Mouse (Mus musculus) CH12F3 (cell line): ENCODE measurements at regions not wholly inside any gene's neighbourhood (a gene's known extent, or its start where the extent isn't known, plus 50 kb on each side); places are given as distances from the start of the nearest gene placed in this dataset.

Experiments used
- in situ Hi-C: fragments of 300-500 bp; cut with MboI; formaldehyde crosslinking; loops from 2 replicates; pipeline ENCODE4 v1.14.3; 2020; ENCODE audit warnings: low sequenced_read_pairs

DNA sequence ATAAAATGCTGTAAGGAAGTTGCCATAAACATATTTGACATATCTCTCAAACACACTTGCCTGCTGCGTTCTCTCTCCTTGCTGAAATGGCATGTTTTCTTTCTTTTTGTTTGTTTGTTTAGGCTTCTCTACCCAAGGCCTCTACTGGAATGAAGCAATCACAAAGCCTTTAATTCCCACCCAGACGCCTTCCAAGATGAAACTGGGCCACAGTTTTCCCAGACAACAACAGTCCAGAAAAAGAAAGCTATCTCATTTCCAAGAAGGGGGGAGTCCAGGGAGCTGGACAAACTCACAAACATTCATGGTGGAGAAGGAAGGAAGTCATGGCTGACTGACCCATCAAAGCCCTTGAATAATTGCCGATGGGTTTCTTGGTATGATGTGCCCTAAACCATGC is 234.1 kb downstream of the Gm45692 start:
- in situ Hi-C loops = no loop called here

DNA sequence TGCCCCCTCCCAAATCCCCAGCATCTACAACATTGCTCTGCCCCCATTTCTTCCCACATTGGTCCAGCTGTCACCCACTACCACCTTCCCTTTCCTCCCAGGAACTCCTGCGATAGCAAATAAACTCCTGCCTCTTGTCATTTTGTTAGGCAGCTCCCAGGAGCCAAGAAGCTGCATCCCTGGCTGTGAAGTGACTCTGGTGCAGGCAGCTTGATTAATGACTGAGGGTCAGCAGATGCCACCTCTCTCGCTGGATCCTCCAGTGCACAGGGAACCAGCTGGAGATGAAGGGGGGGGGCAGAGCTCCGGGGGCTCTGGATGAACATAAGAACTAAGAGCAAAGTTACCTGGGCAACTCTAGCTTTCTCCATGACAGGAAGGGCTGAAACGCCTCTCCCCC is 235.2 kb downstream of the Gm45692 start:
- in situ Hi-C loops = no loop called here

DNA sequence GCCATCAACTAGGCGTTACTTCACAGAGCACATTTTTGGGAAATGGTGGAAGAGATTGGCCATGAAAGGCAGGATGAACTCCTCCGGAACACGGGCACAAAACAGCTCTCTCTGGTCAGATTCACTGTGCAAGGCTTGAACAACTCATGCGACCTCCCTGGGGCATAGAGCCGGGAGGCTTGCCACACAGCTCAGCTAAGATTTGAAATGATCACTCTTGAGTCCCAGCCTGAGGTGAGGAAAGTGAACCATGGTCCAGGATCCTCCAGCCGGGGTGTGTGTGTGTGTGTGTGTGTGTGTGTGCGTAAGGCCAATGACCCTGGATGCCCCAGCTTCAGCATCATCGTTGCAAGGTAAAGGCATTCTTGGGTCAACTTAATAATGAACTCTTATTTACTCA is 237.5 kb downstream of the Gm45692 start:
- in situ Hi-C loops = no loop called here

DNA sequence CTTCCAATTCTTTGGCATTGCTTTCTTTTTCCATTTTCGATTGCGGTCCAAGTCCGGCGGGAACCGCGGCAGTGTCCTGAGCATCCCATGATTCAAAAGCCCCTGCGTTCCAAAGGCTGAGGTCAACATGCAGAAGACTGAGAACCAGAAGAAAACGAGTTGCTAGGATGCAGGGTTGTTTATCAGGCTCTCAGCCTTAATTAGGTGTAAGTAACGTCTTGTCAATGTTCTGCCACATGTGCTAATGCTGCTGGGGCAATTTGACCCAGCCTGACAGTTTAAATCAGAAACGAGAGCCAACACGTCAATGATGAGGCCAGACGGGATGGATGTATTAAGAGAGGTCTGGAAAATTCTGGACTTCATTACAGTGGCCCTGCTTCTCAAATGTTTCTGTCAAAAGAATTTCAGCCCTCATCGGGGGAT is 239.4 kb downstream of the Gm45692 start:
- in situ Hi-C loops = no loop called here

DNA sequence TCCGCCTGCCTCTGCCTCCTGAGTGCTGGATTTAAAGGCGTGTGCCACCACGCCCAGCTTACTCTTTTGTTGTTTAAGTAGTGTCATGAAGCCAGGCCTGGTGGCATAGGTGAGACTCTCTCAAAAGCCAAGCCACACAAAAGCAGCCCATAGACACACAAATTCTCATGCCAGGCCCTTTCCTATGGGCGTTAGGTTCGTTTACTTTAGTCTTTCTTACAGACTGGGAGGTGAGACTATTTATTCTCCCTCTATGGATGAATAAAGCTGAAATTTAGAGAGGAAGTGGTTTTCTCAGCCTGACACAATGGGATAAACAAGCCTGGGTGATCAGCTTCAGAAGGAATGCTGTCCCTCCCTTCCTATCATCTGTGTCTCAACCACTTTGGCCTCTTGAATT is 243.0 kb downstream of the Gm45692 start:
- in situ Hi-C loops = no loop called here

DNA sequence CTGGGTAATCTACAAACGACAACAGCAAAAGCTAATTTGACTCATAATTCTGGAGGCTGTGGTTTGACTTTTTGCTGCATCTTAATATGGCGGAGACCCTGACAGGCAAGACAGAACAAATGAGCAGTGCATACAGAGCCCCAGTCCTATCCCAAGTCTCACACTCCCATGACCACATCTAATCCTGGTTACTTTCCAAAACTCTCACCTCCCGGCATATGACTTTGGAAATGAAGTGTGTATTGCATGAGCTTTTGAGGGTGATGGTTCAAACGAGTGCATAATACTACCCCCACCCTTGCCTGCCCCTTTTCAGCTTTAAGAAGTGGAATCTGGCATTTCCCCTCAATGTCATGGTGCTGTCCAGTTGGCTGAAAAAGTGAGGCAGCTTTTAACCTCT is 244.3 kb downstream of the Gm45692 start:
- in situ Hi-C loops = no loop called here

DNA sequence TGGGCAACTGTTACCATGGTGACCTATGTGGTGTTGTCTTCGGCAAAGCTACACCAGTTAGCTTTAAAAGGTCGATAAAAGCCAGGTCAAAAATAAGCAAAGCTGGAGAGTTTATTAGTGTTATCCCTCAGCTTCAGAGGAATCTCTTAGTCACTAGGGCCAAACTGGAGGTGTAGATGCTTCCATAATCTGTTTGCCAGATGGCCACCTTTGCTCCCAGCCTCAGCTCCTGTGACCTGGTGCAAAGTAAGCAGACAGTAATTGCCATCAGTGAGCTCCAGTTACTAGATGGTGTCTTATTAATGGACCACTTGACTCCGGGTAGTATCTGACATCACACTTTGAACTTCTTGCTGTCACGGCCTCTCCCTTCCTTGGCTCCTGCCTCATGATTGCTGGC is 245.3 kb downstream of the Gm45692 start:
- in situ Hi-C loops = no loop called here

DNA sequence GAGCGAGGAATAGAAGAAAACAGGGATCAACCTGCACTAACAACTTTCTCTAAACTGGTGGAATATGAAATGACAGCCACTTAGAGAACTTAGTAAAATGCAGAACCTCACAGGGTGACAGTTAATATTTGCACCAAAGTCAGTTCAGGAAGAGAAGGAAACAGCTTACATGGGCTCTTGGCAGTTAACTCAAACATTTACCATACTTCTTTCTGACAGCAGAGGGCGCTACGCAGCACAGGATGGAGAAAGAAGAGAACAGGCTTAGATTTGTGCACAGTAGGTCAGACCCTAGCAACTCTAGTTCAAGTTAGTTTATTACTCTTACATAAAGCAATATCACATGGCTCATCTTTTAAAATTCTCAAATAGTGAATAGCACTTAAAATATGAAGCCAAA is 261.3 kb downstream of the Gm45692 start:
- in situ Hi-C loops = loop anchor here (25.0 kb wide), 1 partner anchor 607 kb away; the partner anchor contains the start of gene Zfp703

DNA sequence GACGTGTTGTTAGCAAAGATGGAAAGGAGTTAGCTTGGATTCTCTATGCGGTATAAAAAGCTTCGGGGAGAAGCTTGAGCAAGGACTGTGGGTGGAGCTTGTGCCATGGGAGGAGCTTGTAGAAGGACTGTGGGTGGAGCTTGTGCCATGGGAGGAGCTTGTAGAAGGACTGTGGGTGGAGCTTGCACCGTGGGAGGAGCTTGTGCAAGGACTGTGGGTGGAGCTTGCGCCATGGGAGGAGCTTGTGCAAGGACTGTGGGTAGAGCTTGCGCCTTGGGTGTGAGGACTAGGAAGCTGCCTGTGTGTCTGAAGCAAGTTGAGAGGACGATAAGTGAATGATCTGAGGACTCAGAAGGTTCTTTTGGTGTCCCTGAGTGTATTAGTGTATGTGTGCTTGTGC is 263.1 kb downstream of the Gm45692 start:
- in situ Hi-C loops = loop anchor here (25.0 kb wide), 1 partner anchor 605 kb away; the partner anchor contains the start of gene Zfp703

DNA sequence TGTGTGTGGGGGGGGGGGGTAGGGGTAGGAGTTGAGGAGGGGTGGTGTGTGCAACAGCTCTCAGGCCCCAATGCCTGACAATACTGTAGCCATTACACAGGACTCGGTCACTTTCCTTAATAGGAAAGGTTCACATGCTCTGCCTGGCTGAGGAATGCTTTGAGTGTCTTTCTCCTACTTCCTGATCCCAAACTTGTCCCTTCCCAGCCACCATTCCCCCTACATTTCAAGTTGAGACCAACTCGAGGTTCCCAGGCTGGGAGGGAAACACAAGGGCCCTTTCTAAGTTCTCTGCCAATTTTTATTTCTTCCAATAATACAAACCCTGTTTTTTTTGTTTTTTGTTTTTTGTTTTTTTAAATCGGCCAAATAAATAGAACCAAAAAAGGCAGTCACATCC is 264.6 kb downstream of the Gm45692 start:
- in situ Hi-C loops = loop anchor here (25.0 kb wide), 1 partner anchor 603 kb away; the partner anchor contains the start of gene Zfp703

DNA sequence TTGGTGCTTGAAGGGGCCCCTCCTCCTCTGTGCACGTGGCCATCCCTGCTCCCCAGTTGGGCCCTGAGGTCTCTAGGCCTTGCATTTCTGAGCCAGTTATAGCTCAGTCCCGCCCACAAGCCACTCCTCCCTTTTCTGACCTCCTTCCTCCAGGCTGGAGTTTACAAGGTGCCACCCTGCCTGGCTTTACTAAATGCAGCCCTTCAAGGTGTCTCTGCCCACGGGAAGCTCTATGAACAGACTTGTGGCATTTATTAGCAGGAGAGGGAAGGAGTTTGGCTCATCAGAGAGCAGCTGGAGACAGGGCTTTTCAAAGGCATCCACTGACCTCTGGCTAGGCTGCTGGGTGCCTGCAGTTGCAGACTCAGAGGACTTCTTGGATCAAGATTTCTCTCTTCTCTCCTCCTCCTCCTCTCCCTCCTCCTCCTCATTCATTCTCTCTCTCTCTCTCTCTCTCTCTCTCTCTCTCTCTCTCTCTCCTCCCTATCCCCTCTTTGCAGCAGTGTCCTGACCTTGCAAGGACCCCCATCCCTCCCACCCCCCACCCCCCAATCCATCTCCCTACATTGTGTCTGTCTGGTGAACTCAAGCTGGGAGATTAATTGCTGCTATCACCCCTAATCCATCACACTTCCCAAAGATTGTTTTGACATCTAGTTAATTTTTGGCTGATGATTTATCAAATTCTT is 265.1 kb downstream of the Gm45692 start:
- in situ Hi-C loops = loop anchor here (25.0 kb wide), 1 partner anchor 603 kb away; the partner anchor contains the start of gene Zfp703

DNA sequence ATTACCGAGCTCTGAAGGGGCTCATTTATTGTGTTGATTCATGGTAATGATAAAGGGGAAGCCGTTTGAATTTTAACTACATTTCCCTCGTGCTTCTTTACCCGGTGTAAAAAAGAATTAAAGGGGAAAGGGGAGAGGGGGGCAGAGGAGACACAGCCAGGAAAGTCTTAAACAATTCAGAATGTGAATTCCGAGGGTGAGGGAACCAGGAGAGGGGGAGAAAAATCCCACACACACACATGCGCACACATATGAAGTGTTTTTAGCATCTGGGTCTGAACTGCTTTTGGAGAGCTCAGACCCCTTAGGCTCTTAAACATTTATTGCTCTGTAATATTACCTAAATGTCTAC is 265.6 kb downstream of the Gm45692 start:
- in situ Hi-C loops = loop anchor here (25.0 kb wide), 1 partner anchor 602 kb away; the partner anchor contains the start of gene Zfp703

DNA sequence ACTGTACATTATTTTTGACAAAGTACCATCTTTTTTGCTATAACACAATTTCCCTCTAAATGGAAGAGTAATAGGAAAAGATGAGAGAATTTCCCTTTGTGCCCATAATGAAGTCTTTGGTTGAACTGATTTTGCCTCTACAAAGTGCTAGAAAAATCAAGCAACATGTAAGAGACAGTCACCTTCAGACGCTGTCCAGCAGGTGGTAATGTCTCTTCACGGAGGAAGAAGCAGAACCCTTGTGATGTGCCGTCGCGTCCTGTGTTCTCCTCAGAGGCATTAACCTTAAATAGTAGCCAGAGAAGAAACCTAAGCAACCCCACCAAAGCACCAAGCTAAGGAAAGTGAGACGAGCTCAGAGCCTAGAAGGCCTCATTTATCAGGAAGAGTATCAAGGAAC is 275.7 kb downstream of the Gm45692 start:
- in situ Hi-C loops = loop anchor here (25.0 kb wide), 1 partner anchor 592 kb away; the partner anchor contains the start of gene Zfp703

DNA sequence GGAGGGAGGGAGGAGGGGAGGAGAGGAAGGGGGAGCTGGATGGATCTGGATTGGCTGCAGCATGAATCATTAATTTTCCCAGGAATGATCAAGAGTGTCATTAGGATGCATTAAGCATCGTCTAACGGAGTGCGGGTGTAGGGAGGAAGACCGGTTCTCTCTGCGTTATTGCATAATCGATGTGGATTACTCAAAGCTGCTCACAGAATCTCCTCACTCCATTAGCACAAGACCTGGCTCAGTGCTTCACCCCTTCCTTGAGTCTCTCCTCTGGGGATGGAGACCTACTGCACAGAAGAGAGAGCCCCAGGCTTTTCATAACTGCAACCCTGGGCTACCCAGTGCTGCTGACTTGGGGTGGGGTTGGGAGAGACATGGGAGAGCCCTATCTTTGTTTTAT is 300.7 kb downstream of the Gm45692 start:
- in situ Hi-C loops = no loop called here

DNA sequence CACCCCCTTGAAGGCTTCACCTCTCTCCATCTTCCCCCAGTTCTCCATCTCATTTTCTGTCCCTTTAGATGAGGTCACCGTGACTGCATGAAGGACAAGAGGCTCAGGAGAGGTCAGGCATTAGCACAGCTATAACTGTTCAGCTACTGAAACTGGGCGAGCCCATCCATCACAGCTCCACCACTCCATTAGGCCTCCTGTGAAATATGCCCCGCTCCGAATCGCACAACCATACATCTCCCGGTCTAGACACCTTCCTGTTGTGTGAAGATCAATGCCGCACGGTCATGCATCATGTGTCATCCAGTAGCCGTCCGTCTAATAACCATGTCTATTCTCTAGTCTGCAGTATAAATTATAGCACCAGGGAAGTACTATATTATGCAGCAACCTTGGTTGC is 301.2 kb downstream of the Gm45692 start:
- in situ Hi-C loops = no loop called here

DNA sequence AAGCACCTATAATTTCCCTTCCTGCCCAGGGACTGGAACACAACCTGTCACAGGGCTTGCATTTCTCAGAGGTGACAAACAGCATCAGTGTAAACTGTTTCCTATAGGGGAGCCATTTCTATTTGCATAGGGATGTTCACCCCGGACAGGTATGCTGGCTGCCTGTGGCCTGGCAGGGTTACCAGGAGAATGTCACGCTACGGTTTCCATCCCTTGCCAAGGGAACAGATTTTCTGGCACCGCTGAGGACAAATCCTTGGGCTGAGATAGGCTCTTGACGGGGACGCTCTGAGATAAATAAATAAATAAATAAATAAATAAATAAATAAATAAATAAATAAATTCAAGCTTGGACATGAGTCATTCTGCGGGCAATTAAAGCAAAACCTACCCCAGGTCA is 308.0 kb downstream of the Gm45692 start:
- in situ Hi-C loops = no loop called here

DNA sequence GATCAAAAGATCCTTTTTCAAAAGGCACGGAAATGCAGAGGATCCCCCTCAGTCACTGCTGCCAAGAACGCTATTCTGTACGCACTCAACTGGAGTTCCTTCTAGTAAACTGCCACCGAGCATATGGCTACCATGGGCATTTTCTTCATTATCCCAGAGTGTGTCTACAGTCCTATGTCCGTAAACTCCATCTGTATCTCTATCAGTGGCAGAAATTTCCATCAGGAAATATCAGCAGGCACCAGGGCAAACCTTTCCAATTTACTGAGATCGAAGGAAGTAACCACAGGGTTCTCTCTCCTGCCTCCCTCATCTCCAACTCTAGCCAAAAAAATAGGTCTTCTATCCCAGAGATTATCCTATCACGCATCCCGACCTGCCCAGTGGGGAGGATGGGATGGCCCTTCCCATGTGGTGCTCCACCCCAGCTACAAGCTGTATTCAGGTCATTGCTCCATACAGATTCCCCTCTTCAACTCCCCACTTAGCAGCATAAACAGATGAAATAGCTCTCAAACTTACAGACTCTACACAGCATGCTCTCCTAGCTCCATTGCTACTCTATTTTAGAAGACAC is 310.5 kb downstream of the Gm45692 start:
- in situ Hi-C loops = no loop called here

DNA sequence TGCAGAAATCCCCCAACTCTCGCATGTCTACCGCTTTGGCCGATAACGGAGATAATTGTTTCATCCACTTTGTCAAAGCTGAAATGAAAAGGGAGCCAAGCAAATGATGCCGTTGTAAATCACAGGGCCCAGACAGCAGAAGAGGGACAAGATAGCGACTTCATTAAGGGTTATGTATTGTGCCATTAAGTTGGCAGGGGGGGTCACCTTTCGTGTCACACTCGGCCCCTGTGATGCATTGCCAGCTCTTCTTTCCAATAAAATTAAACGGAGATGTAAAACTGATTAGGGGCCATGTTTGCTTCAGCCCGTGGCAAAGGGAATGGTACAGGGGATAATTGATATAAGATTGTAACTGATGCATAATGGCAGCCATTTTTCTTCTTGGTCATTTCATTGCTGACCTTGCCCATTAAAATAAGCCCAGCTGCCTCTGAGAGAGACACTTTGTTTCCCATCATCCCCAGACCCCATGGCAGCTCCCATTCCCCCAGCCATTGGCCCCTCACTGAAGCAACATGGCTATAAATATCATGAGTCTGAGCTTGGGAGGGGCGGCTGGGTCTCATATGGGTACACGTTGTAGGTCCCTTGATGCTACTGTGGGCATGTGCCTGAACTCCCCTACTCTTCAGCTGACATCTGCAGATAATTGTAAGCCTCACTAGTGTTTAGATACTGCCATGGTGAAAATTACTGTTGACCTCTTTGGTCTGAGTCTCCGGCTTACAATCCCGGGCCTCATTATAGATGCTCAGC is 313.0 kb downstream of the Gm45692 start:
- in situ Hi-C loops = no loop called here

DNA sequence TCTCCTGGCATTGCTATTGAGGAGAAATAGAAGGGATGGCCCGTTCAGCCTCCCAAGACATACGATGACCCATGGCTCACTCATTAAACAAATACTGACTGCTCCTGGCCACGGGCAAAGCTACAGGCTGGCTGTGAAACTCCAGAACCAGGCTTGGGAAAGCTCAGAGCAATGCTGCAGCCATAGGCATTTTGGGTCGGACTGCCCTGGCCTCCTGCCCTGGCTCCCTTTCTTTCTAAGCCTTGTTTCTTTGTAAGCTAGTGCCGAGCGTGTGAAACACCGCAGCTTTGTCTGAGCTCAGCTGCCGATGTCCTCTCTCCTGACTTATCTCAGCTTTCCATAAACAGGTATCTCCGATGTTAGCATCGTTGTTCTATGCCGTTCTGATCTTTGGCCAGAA is 316.9 kb downstream of the Gm45692 start:
- in situ Hi-C loops = no loop called here

DNA sequence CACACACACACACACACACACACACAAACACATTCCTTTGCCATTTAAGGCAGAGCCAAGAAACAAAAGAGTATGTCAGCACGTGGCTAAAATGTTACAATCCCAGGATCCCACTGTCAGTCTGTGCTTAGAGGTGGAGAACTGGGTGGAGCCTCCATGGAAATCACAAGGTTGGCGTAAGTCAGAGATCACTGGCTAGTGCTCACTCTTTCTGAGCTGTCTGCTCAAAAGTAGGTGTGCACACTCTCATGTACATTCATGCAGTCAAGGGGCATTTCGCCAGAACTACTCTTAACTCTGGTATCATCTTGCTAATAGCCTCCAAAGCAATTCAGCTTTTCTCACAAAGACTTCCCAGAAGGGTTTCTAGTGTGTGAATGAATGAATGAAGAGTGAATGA is 318.2 kb downstream of the Gm45692 start:
- in situ Hi-C loops = no loop called here

DNA sequence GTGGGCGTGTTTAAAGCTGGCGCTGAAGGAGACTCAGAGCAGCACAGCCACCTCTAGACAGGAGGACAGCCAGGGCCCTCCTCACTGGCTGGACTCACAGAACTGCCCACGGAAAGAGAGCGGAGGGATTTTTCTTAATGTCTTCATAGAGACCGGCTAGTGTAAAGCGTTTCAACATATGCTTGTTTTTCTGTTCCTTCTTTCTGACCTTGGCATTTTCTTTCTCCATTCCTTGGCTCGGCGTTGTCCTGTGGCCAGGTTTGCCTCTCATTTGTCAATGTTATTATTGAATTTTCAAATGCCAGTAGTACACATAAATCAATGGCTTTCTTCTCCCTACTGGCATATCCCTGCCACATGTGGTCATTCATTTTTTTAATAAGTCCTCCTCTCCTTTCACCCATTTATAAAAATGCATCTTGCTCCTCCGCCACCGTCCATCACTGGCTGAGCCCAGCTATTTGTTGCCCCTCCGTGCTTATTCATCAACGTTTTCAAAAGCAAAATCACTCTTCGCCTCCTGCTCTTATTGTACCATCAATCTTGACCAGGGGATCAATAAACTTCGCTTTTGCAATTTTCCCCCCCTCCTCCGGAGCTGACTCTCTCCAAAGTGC is 319.0 kb downstream of the Gm45692 start:
- in situ Hi-C loops = no loop called here
